Mouse (Mus musculus): ENCODE results near the gene Ska3. TPM values are rescaled to one million over a fixed set of nuclear protein-coding genes. Genes with fewer than 3 reads are reported as not detected.
"Not testable (repeated sequence)": the region's sequence is repeated elsewhere in the genome, so short reads cannot be mapped to it uniquely, and the experiment has no call there.

Ska3 gene
- total RNA-seq (2021), result under 1 TPM; 0.72 to 0.89 TPM
- long read RNA-seq, experiment 1, result 0 reads
- long read RNA-seq, experiment 2, result 0 reads

DNA sequence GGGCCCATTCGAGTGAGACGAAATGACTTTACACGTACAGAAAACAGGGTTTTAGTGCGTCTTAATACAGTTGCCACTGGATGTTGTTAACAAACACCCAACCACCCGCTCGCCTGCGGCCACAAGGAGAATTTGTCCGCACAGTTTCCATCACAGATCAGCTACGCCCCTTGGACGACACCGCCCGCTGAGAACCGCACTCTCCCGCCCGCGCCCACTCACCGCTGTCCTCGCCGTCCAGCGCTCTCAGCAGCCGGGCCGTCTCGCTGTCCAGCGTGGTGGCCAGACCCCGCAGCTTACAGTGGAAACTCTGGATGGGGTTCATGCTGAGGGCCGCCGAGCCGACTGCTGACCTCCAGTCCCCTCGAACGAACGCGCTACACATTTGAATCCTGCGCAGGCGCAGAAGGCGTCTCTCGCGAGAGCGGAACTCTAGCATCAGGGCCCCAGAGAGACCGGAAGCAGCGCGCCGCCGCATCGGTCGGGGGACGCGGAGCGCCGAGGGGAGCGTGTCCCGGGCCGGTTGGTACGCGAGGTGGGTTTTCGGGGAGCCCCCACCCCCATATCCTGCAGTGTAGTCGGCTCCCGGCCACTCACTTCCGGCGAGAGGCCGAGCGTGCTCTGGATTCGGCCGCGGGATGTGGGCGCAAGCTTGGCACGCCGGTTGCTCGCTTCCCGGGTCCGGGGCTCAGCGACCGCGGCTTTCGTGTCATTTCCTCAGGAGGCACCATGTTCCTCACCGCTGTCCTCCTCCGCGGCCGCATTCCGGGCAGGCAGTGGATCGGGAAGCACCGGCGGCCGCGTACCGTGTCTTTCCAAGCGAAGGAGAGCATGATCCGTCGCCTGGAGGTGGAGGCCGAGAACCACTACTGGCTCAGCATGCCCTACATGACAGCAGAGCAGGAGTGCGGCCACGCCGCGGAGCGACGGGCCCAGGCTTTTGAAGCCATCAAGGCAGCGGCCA lies at the start of gene Ska3, which contains the start of gene Mrpl57:
Gene Ska3, minus strand, starts transcription at position 398 of the 964 bp plus-strand sequence.
Gene Mrpl57, plus strand, starts transcription at position 447 of the 964 bp plus-strand sequence.
- no peak for TF ChIP-seq CTCF (IDR thresholded peaks at IDR 0.05)
- intact Hi-C loops (cut with DNase I), result loop anchor here (1.0 to 10.0 kb wide), 4 partner anchors 27 to 141 kb away; partner anchors contain the start of genes Gm49361 and Sap18
- peak; percentile 88 to 90 for DNase-seq (ENCODE audit: extremely low spot score in 1 of 2, low spot score in 2 of 2)
- Histone ChIP-seq H3K27ac (peak within 1 kb of the TSS; percentile 90), H3K4me3 (peak within 1 kb of the TSS; percentile 81)

DNA sequence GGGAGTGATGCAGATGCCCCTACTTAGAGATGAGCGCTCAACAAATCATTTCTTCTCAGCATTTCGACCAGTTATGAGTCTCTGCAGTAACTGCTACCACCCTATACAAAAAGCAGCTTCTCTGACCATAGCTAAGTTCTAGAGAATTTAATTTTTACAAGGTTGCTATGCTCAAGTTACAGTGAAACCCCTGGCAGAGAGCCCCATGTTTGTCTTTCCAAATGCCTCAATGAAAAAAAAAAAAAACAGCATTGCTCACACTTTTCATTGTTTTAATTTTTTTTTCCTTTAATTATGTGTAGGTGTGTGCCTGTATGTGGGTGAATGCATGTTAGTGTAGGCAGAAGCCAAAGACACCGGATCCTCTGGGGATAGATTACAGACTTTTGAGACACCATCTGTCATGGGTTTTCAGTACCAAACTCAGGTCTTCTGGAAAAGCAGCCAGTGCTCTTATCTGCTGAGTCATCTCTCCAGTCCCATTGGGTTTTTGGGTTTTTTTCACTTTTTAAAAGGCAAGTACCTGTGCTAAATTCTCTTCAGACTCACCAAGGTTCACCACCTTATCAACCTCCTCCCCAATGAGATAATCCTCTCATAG lies 40.8 kb upstream of the Ska3 start:
- H3K27ac ChIP-seq, result no peak overlapping the region
- no peak overlapping the region for H3K4me3 ChIP-seq
- DNase-seq (ENCODE audit: extremely low spot score in 1 of 2, low spot score in 2 of 2), result no peak
- intact Hi-C loops (cut with DNase I), result no loop called here
- no peak for TF ChIP-seq CTCF (IDR thresholded peaks at IDR 0.05)

DNA sequence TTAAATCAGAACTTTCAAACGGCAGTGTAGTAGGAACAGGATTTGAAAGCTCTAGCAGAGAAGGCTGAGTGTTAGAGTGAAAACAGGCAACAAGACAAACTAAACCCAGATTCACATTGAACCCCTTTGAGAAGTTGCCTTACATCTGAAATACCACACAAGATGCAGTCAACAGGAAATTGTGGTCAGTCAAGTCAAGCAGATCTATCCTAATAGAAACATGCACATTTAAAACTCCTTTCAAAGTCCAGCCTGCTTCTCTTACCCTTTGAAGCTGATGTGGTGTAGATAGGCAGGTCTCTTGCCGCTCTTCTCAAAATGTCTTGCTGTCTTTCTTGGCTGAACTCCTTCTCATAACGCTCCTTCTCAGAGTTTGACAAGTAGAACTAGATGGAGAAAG lies 39.3 kb upstream of the Ska3 start:
- no peak for DNase-seq (ENCODE audit: extremely low spot score in 1 of 2, low spot score in 2 of 2)
- intact Hi-C loops (cut with DNase I), result no loop called here
- no peak for TF ChIP-seq CTCF (IDR thresholded peaks at IDR 0.05)
- H3K4me3 ChIP-seq, result no peak overlapping the region
- H3K27ac ChIP-seq, result no peak overlapping the region

DNA sequence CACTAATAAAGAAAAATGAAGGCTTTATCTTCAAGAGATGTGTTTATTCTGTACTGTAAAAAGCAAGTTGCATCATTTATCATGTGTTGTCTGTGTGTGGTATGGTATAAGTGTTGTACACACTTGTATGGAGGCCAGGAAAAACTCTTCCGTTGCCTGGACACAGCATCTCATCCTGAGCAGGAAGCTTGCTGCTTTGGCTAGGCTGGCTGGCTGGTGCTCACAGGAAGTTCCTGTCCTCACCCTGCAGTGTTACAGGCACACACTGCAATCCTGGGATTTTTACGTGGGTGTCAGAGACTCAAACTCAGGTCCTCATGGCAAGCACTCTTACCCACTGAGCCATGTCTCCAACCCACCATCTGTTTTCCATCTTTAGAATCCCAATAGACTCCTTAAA lies 37.1 kb upstream of the Ska3 start:
- intact Hi-C loops (cut with DNase I), result no loop called here
- H3K27ac ChIP-seq, result no peak overlapping the region
- DNase-seq (ENCODE audit: extremely low spot score in 1 of 2, low spot score in 2 of 2), result no peak
- TF ChIP-seq CTCF (IDR thresholded peaks at IDR 0.05), result no peak
- H3K4me3 ChIP-seq, result no peak overlapping the region

DNA sequence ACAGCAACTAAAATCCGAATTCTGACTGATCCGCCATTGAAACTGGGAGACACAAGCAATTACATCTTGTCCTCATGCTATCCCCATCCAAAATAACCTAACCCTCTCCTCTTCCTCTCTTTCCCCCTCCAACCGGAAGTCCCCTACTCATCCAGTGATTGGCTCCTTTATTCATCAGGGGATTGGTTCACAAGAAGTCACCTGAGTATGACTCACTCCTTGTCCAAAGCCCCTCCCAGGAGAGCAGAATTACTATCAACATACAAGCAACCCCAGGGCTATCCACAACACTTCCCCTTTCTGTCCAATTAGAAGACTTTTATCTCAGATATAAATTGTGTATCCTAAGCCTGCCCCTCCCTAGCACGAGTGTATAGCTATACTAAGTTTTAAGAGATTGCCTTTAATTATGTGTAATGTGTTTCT lies 36.0 kb upstream of the Ska3 start:
- Histone ChIP-seq H3K4me3 (no peak overlapping the region), H3K27ac (no peak overlapping the region)
- no peak for TF ChIP-seq CTCF (IDR thresholded peaks at IDR 0.05)
- DNase-seq (ENCODE audit: extremely low spot score in 1 of 2, low spot score in 2 of 2), result no peak
- intact Hi-C loops (cut with DNase I), result no loop called here

DNA sequence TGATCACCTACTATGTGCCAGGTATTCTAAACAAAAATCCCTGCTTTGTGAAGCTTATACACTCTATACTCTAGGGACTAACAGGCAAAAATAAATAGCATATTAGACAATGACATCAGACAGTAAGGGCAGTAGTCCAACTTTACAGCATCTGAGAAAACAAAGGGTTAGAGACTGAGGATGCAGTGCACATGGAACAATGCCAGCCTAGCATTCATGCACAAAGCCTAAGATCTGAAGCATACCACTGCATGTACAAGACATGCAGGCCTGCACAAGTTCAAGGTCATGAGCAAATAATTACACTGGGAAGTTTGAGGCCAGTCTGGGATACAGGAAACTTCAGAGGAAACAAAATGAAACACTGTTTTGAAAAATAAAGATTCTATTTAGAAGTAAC lies 33.5 kb upstream of the Ska3 start:
- intact Hi-C loops (cut with DNase I), result no loop called here
- TF ChIP-seq CTCF (IDR thresholded peaks at IDR 0.05), result no peak
- no peak overlapping the region for H3K4me3 ChIP-seq

DNA sequence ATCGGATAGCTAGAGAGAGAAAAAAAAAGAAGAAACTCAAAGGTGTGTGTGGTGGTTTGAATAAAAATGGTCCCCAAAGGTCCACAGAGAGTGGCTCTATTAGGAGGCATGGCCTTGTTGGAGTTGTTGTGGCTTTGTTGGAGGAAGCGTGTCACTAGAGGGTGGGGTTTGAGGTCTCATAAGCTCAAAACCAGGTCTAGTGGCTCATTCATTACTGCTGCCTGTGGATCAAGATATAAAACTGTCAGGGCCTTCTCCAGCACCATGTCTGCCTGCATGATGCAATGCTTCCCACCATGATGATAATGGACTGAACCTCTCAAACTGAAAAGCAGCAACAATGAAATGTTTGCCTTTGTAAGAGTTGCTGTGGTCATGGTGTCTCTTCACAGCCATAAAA lies 32.6 kb upstream of the Ska3 start:
- H3K4me3 ChIP-seq, result no peak overlapping the region
- intact Hi-C loops (cut with DNase I), result no loop called here
- TF ChIP-seq CTCF (IDR thresholded peaks at IDR 0.05), result no peak
- no peak overlapping the region for H3K27ac ChIP-seq
- no peak for DNase-seq (ENCODE audit: extremely low spot score in 1 of 2, low spot score in 2 of 2)

More for the DNA sequence above, 33.5 kb upstream of the Ska3 start:
- DNase-seq (ENCODE audit: extremely low spot score in 1 of 2, low spot score in 2 of 2), result no peak
- H3K27ac ChIP-seq, result no peak overlapping the region

DNA sequence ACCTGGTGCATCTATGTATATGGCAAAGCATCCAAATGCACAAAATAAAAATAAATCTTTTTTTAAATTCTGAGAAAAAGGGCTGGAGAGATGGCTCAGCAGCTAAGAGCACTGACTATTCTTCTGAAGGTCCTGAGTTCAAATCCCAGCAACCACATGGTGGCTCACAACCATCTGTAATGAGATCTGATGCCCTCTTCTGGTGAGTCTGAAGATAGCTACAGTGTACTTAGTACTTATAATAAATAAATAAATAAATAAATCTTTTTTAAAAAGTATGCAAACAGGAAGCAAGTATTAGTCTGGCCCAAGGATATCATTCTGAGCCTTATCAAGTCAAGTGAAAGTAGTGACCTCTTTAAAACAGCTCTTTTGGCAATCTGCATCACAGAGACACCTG lies 30.1 kb upstream of the Ska3 start:
- intact Hi-C loops (cut with DNase I); H3K4me3 ChIP-seq; DNase-seq (ENCODE audit: extremely low spot score in 1 of 2, low spot score in 2 of 2); H3K27ac ChIP-seq: not testable (repeated sequence)
- peak; percentile 15 for TF ChIP-seq CTCF (IDR thresholded peaks at IDR 0.05)

DNA sequence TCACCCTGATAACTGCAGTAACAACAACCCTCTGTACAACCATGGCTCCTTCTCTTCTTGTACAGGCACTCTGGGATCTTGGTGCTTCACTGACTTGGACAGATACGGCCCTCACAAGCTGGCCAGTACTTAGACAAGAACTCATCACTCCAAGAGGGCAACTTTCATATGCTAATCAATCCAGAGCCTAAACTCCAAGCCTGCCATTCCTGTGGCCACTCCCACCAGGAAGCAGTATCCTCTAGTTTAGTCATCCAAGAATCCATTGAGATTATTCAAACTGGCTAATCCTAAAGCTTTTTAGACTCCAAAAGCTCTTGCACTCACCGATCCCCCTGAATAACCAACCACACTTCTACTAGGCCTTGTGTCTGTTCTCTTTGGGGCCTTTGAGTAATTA lies 27.0 kb upstream of the Ska3 start:
- no peak overlapping the region for H3K4me3 ChIP-seq
- no peak overlapping the region for H3K27ac ChIP-seq
- intact Hi-C loops (cut with DNase I), result no loop called here
- DNase-seq (ENCODE audit: extremely low spot score in 1 of 2, low spot score in 2 of 2), result no peak
- TF ChIP-seq CTCF (IDR thresholded peaks at IDR 0.05), result no peak

DNA sequence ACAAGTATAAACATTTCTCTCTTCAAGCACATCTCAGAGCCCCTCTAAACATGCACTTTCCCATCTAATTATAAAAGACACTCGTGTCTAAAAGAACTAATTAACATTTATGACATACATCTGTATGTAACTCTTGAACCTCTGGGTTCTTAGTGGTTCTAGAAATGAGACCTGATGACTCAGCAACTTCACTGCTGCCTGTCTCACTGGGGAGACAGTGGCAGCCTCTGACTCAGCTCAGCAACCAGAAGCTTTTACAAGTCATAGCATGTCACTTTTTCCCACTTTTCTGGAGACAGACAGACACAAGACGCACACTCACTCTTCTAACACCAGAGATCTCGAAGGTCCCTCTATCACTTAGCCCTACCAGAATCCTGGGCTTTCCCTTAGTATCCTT lies 24.3 kb upstream of the Ska3 start:
- H3K4me3 ChIP-seq, result no peak overlapping the region
- intact Hi-C loops (cut with DNase I), result no loop called here
- no peak overlapping the region for H3K27ac ChIP-seq
- no peak for DNase-seq (ENCODE audit: extremely low spot score in 1 of 2, low spot score in 2 of 2)
- no peak for TF ChIP-seq CTCF (IDR thresholded peaks at IDR 0.05)

DNA sequence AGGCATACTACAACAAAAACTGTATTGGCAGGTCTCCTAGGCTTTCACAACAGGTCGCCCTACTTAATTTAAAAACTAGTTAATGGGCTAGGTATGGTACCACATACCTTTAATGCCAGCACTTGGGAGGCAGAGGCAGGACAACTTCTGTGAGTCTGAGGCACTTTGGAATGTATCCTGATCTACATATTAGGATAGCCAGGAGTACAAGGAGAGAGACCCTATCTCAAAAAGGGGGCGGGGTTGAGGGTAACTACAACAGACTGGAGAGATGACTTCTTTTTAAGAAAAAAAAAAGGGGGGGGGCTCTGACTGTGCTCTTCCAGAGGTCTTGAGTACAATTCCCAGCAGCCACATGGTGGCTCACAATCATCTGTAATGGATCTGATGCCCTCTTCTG lies 22.7 kb upstream of the Ska3 start:
- Histone ChIP-seq H3K4me3 (no peak overlapping the region), H3K27ac (no peak overlapping the region)
- intact Hi-C loops (cut with DNase I), result no loop called here
- DNase-seq (ENCODE audit: extremely low spot score in 1 of 2, low spot score in 2 of 2), result no peak
- no peak; the same call in 1 of the 2 replicates for TF ChIP-seq CTCF (IDR thresholded peaks at IDR 0.05)

DNA sequence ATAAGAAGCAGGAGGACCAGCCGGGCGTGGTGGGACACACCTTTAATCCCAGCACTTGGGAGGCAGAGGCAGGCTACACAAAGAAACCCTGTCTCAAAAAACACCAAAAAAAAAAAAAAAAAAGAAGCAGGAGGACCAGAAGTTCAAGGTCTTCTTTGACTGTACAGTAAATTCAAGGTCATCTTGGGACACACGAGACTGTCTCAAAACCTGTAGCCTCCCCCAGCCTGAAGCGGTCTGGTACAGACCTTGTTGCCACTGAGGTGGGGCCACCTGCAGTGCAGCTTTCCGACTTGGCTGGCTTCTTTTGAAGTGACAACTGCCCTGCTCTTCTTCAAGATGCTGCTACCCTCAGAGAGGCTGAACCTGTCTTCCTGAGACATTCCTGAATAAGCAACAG lies 22.1 kb upstream of the Ska3 start:
- DNase-seq (ENCODE audit: extremely low spot score in 1 of 2, low spot score in 2 of 2); intact Hi-C loops (cut with DNase I); H3K27ac ChIP-seq; H3K4me3 ChIP-seq: not testable (repeated sequence)
